Mouse (Mus musculus) embryonic facial prominence, embryonic 14.5 days (tissue): Measurements from ENCODE around the gene Sag. TPM values are rescaled to one million over a fixed set of nuclear protein-coding genes. Genes with fewer than 3 reads are reported as not detected.

Source experiments
- ATAC-seq: fragments of 200-750 bp; cut with Nextera tagmentation; 2 replicates; pipeline ENCODE4 v1.8.0; 2017; ENCODE audit warnings: low read depth, moderate number of reproducible peaks, moderate TSS enrichment
- DNase-seq: peaks from one replicate; pipeline ENCODE4 v3.0.0-alpha.2; 2015; ENCODE audit warnings: low spot score
- H3K27ac ChIP-seq: fragments of 300-500 bp; sonication (generic); replicated peaks from 2 replicates; pipeline ENCODE4 v1.5.1; 2014; ENCODE audit warnings: low read depth, mild to moderate bottlenecking, low read length, moderate library complexity
- H3K27me3 ChIP-seq: fragments of 300-500 bp; sonication (generic); replicated peaks from 2 replicates; pipeline ENCODE4 v1.6.1; 2014; ENCODE audit warnings: low read length; ENCODE audit not compliant: control insufficient read depth, insufficient read depth
- H3K36me3 ChIP-seq: fragments of 300-500 bp; sonication (generic); 2 replicates; pipeline ENCODE4 v1.6.1; 2014; ENCODE audit warnings: low read length, mixed read lengths; ENCODE audit not compliant: control insufficient read depth, insufficient read depth
- H3K4me1 ChIP-seq: fragments of 300-500 bp; sonication (generic); 2 replicates; pipeline ENCODE4 v1.6.1; 2014; ENCODE audit warnings: antibody characterized with exemption, low read length; ENCODE audit not compliant: control insufficient read depth, insufficient read depth
- H3K4me2 ChIP-seq: fragments of 300-500 bp; sonication (generic); 2 replicates; pipeline ENCODE4 v1.6.1; 2014; ENCODE audit warnings: low read depth, mild to moderate bottlenecking, low read length, moderate library complexity, mixed read lengths
- H3K4me3 ChIP-seq: fragments of 300-500 bp; sonication (generic); 2 replicates; pipeline ENCODE4 v1.5.1; 2014; ENCODE audit warnings: low read depth, mild to moderate bottlenecking, low read length
- H3K9ac ChIP-seq: fragments of 300-500 bp; sonication (generic); 2 replicates; pipeline ENCODE4 v1.6.1; 2014; ENCODE audit warnings: low read depth, mild to moderate bottlenecking, low read length, moderate library complexity, mixed read lengths
- H3K9me3 ChIP-seq: fragments of 300-500 bp; sonication (generic); 2 replicates; pipeline ENCODE4 v1.6.1; 2016; ENCODE audit warnings: low read length; ENCODE audit not compliant: control insufficient read depth
- WGBS: fragments of 180-500 bp; shearing (Covaris S2); extraction: QIAGEN DNeasy Blood & Tissue Kit; methylation state at CpG from one replicate; pipeline ENCODE4 v1.1.7; 2014; 5-methylcytosine and 5-hydroxymethylcytosine counted together
- polyA plus RNA-seq: library from polyadenylated mRNA; unstranded; fragments of >200 nt; fragmentation: Nextera tagmentation; extraction: Ambion mirVana; gene quantifications from 2 replicates; pipeline ENCODE4 v1.2.1, GENCODE M21; 2014

Sag gene
- polyA plus RNA-seq, 1 experiment from 2014 or later: 2.1 TPM

- 89% methylated on average over 1 of the region's 1 CpGs for whole genome bisulfite sequencing
- Histone ChIP-seq H3K27ac (no peak overlapping the region), H3K4me2 (no peak overlapping the region), H3K36me3 (no peaks in the 10 kb centered on the region), H3K27me3 (no peaks in the 10 kb centered on the region), H3K9me3 (no peaks in the 10 kb centered on the region), H3K4me3 (no peak overlapping the region), H3K9ac (no peak overlapping the region), H3K4me1 (no peaks in the 10 kb centered on the region)
- no peak for DNase-seq
- no peak for ATAC-seq
These were observed 4.3 kb downstream of the Sag start for GRCm38 (mm10) chr1:87807751-87808150.

DNA sequence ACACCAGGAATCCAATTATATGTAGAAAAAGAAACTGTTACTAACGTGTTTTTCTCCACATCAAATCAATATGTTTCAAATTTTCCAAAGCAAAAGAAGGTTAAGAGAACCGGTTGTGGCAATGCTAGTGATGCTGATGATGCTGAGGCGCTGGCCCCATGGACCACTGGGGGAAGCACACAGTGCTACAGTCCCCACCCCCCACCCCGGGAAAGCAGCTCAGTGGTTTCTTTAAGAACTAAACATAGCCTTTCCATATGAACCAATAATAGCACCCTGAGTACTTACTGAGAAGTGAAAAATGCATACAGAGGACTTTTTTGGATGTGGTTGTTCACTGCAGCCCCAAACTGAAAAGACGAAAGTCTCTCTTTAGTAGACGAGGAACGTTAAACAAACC is 7.9 kb downstream of the Sag start:
- Histone ChIP-seq H3K36me3 (no peaks in the 10 kb centered on the region), H3K9me3 (no peaks in the 10 kb centered on the region), H3K27me3 (no peaks in the 10 kb centered on the region), H3K4me3 (no peak overlapping the region), H3K4me2 (no peak overlapping the region), H3K27ac (no peak overlapping the region), H3K9ac (no peak overlapping the region), H3K4me1 (no peaks in the 10 kb centered on the region; the same call in 1 of the 2 replicates)
- ATAC-seq (no peak), DNase-seq (no peak)
- 78% methylated on average over 7 of the region's 7 CpGs for WGBS

DNA sequence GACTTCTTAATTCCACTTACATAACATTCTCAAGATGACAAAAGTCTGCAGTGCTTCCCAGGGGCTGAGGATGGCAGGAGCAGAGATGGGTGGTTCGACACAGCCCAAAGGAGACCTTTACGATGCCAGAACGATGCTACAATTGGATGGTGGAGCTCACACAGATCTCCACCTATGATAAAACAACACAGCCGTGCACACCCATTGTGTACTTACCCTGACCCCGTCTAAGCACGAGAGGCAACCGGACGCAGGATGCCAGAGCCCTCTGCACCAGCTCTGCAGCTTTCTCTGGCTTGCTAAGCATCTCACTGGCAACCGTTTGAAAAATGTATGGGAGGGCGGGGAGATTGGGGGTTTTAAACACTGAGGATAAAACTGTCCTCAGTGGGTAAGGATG is 8.6 kb downstream of the Sag start:
- no peak for ATAC-seq
- H3K4me3 ChIP-seq: no peak overlapping the region

DNA sequence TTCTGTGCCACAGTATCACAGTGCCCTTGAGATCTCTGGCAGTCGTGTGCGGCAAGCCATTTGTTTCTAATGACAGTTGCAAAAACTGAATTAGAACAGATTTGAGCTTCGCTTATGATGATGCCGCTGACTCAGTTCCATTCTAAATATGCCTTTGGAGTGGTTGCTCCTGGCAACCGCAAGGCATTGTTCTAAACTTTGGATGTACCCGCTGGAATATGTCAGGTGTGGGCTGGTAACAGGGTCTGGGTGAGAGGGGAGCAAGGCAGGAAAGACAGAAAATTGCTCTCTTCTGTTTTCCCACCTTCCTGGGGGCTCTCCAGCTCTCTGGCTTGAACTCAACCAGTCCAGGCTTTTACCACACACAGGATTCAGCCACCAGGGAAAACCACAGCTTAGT is 9.7 kb downstream of the Sag start:
- no peak overlapping the region for H3K4me2 ChIP-seq

More for the DNA sequence above, 8.6 kb downstream of the Sag start:
- no peak overlapping the region for H3K9ac ChIP-seq
- no peak overlapping the region for H3K27ac ChIP-seq
- H3K9me3 ChIP-seq: no peaks in the 10 kb centered on the region
- WGBS: 83% methylated on average over 10 of the region's 10 CpGs
- H3K4me1 ChIP-seq: no peaks in the 10 kb centered on the region; the same call in 1 of the 2 replicates
- no peaks in the 10 kb centered on the region for H3K27me3 ChIP-seq
- H3K36me3 ChIP-seq: no peaks in the 10 kb centered on the region
- H3K4me2 ChIP-seq: no peak overlapping the region
- no peak for DNase-seq

DNA sequence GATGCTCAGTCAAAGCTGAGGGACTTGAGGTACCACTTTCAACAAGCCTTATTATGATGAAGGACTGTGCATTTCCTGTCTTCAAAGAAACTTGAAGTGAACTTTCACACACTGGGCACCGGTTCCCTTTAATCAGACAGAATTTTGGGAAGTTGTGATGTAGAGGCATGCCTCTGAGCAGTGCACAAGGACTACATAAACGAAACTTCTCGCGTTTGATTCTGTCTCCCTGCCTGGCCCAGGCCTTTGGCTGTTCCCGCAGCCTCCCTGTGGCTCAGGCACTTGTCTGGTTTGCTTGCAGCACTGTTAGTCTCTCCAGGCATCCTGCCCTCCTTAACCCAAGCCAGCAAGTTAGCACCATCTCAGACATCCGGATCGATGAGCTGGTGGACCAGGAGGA is 10.2 kb downstream of the Sag start:
- Histone ChIP-seq H3K4me3 (no peak overlapping the region), H3K36me3 (no peaks in the 10 kb centered on the region), H3K9me3 (no peaks in the 10 kb centered on the region), H3K4me2 (no peak overlapping the region), H3K9ac (no peak overlapping the region), H3K27ac (no peak overlapping the region), H3K27me3 (no peaks in the 10 kb centered on the region), H3K4me1 (no peaks in the 10 kb centered on the region; the same call in 1 of the 2 replicates)
- no peak for DNase-seq
- 75% methylated on average over 7 of the region's 7 CpGs for WGBS
- no peak for ATAC-seq

More for the DNA sequence above, 9.7 kb downstream of the Sag start:
- 75% methylated on average over 6 of the region's 6 CpGs for WGBS
- H3K4me3 ChIP-seq: no peak overlapping the region
- ATAC-seq (no peak), DNase-seq (no peak)
- H3K27ac ChIP-seq: no peak overlapping the region
- no peaks in the 10 kb centered on the region; the same call in 1 of the 2 replicates for H3K4me1 ChIP-seq
- H3K27me3 ChIP-seq: no peaks in the 10 kb centered on the region
- H3K9me3 ChIP-seq: no peaks in the 10 kb centered on the region
- no peaks in the 10 kb centered on the region for H3K36me3 ChIP-seq
- H3K9ac ChIP-seq: no peak overlapping the region

- no peaks in the 10 kb centered on the region for H3K27me3 ChIP-seq
- no peaks in the 10 kb centered on the region for H3K4me1 ChIP-seq
- H3K9me3 ChIP-seq: no peaks in the 10 kb centered on the region
- no peak overlapping the region for H3K9ac ChIP-seq
- no peak overlapping the region for H3K27ac ChIP-seq
- ATAC-seq: no peak
- H3K36me3 ChIP-seq: no peaks in the 10 kb centered on the region
- H3K4me3 ChIP-seq: no peak overlapping the region
- WGBS: 90% methylated on average over 10 of the region's 10 CpGs
- no peak overlapping the region for H3K4me2 ChIP-seq
- no peak for DNase-seq
These were observed 21.0 kb downstream of the Sag start for GRCm38 (mm10) chr1:87824420-87824995.

DNA sequence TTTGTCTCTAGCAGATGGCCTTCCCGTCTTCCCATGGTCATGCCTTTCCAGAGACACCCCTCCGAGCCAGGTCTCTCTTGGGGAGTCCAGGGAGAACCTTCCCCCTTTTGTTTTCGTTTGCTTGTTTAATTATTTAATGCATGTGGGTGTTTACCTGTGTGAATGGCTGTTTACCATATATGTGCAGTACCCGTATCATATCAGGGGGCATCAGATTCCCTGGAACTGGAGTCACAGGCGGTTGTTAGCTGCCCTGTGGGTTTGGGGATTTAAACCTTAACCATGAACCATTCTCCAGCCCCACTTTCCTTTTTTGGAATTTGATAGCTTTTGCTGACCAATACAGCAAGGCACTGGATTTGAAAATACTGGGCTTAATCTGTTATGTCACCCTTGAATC is 21.8 kb downstream of the Sag start:
- no peaks in the 10 kb centered on the region for H3K27me3 ChIP-seq
- no peaks in the 10 kb centered on the region for H3K36me3 ChIP-seq
- 83% methylated on average over 5 of the region's 5 CpGs for WGBS
- H3K4me3 ChIP-seq: no peak overlapping the region
- ATAC-seq: no peak
- no peaks in the 10 kb centered on the region for H3K4me1 ChIP-seq
- no peak overlapping the region for H3K27ac ChIP-seq
- no peak overlapping the region for H3K9ac ChIP-seq
- no peaks in the 10 kb centered on the region for H3K9me3 ChIP-seq
- DNase-seq: no peak
- H3K4me2 ChIP-seq: no peak overlapping the region

GRCm38 (mm10) chr1:87825991-87826390 is 22.5 kb downstream of the Sag start:
- H3K27me3 ChIP-seq: no peaks in the 10 kb centered on the region
- no peak overlapping the region for H3K4me2 ChIP-seq
- H3K4me1 ChIP-seq: no peaks in the 10 kb centered on the region
- no peaks in the 10 kb centered on the region for H3K9me3 ChIP-seq
- H3K36me3 ChIP-seq: no peaks in the 10 kb centered on the region
- no peak overlapping the region for H3K27ac ChIP-seq
- DNase-seq (no peak), ATAC-seq (no peak)
- H3K4me3 ChIP-seq: no peak overlapping the region
- H3K9ac ChIP-seq: no peak overlapping the region
- 88% methylated on average over 6 of the region's 6 CpGs for WGBS

DNA sequence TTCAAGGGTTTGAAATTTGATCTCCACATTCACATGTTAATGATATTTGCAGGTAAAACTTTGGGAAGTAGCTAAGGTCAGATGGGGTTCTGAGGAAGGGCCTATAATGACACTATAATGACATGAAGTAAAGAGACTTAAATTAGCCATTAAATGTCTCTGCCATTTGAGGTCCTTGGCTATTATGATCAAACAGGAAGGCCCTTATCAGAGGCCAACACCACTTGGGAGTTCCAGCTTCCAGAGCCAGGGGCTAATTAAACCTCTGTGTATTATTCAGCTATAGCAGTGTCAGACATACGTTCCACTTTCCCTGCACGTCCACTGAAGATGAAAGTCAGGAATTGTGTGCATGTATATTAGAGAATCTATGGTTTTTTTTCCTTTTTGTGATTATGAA is 23.0 kb downstream of the Sag start:
- Histone ChIP-seq H3K36me3 (no peaks in the 10 kb centered on the region), H3K4me3 (no peak overlapping the region), H3K4me2 (no peak overlapping the region), H3K27ac (no peak overlapping the region), H3K9ac (no peak overlapping the region), H3K27me3 (no peaks in the 10 kb centered on the region), H3K4me1 (no peaks in the 10 kb centered on the region), H3K9me3 (no peaks in the 10 kb centered on the region)
- 57% methylated on average over 2 of the region's 2 CpGs for WGBS
- ATAC-seq (no peak), DNase-seq (no peak)
